Mouse (Mus musculus) embryonic facial prominence, embryonic 15.5 days (tissue): ENCODE results near the gene Ooep. TPM values are rescaled to one million over a fixed set of nuclear protein-coding genes. Genes with fewer than 3 reads are reported as not detected.
A peak's percentile ranks its signal among the peaks of the same experiment; 100 is the strongest.

ENCODE experiments used
- ATAC-seq: fragments of 200-750 bp; cut with Nextera tagmentation; 2 replicates; pipeline ENCODE4 v1.8.0; 2017; ENCODE audit warnings: low read depth, moderate TSS enrichment; ENCODE audit not compliant: insufficient number of reproducible peaks, low FRiP score, low TSS enrichment
- H3K27ac ChIP-seq: fragments of 300-500 bp; sonication (generic); replicated peaks from 2 replicates; pipeline ENCODE4 v1.5.1; 2015; ENCODE audit warnings: mild to moderate bottlenecking, inconsistent platforms
- H3K27me3 ChIP-seq: fragments of 300-500 bp; sonication (generic); 2 replicates; pipeline ENCODE4 v1.6.1; 2015; ENCODE audit warnings: inconsistent platforms
- H3K36me3 ChIP-seq: fragments of 300-500 bp; sonication (generic); 2 replicates; pipeline ENCODE4 v1.6.1; 2015; ENCODE audit warnings: mild to moderate bottlenecking, inconsistent platforms
- H3K4me1 ChIP-seq: fragments of 300-500 bp; sonication (generic); 2 replicates; pipeline ENCODE4 v1.6.1; 2015; ENCODE audit warnings: inconsistent platforms
- H3K4me2 ChIP-seq: fragments of 300-500 bp; sonication (generic); replicated peaks from 2 replicates; pipeline ENCODE4 v1.6.1; 2015; ENCODE audit warnings: mild to moderate bottlenecking, inconsistent platforms
- H3K4me3 ChIP-seq: fragments of 300-500 bp; sonication (generic); replicated peaks from 2 replicates; pipeline ENCODE4 v1.5.1; 2015; ENCODE audit warnings: mild to moderate bottlenecking, inconsistent platforms
- H3K9ac ChIP-seq: fragments of 300-500 bp; sonication (generic); 2 replicates; pipeline ENCODE4 v1.6.1; 2015; ENCODE audit warnings: inconsistent platforms
- H3K9me3 ChIP-seq: fragments of 300-500 bp; sonication (generic); replicated peaks from 2 replicates; pipeline ENCODE4 v1.6.1; 2016; ENCODE audit warnings: inconsistent platforms
- WGBS: fragments of 180-500 bp; shearing (Covaris S2); methylation state at CpG from one replicate; pipeline ENCODE4 v1.1.7; 2015; 5-methylcytosine and 5-hydroxymethylcytosine counted together
- polyA plus RNA-seq: library from polyadenylated mRNA; unstranded; fragments of >200 nt; fragmentation: Nextera tagmentation; extraction: Ambion mirVana; gene quantifications from 2 replicates; pipeline ENCODE4 v1.2.1, GENCODE M21; 2015

Ooep gene
- polyA plus RNA-seq, 1 experiment from 2014 or later = 2.2 TPM

DNA sequence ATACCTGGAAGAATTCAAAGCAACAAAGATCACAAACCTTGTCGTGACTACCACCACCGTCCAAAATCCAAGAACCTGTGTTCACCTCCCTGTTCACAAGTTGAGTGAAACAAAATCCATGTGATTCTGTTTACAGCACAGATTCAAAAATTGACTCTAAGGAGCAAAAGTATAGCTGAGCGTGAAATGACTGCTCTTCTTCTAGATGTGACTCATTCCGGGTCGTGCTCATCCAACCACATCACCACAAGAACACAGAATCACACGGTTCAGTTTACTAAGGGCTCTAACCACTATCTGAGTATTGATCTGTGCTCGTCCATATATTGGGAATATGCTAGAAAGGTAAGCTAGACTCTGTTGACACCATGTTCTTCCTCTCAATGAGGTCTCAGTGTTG, 8.4 kb upstream of the Ooep start:
- no peaks in the 10 kb centered on the region for H3K36me3 ChIP-seq
- H3K4me2 ChIP-seq = no peak overlapping the region
- peaks cover 7% of the 10 kb centered on the region; the same call in 1 of the 2 replicates for H3K27me3 ChIP-seq
- H3K4me3 ChIP-seq = no peak overlapping the region
- no peak for ATAC-seq
- H3K9me3 ChIP-seq = no peaks in the 10 kb centered on the region
- no peak overlapping the region for H3K27ac ChIP-seq
- H3K4me1 ChIP-seq = no peaks in the 10 kb centered on the region
- H3K9ac ChIP-seq = no peak overlapping the region
- WGBS = 88% methylated on average over 7 of the region's 7 CpGs

DNA sequence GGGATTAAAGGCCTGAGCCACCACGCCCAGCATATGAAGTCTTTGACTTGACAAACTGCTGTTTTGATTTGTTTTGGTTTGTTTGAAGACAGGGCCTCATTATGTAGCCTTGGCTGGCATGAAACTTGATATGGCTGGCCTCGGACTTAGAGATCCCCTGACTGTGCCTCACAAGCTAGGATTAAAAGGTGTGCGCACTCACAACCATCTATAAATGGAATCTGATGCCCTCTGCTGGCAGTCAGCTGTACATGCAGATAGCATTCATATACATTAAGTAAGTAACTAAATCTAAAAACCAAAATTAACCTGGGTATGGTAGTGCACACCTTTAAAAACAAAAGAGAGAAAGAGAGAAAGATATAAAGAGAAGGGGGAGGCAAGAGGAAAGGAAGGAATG, 7.4 kb upstream of the Ooep start:
- 36% methylated on average over 3 of the region's 3 CpGs for WGBS

DNA sequence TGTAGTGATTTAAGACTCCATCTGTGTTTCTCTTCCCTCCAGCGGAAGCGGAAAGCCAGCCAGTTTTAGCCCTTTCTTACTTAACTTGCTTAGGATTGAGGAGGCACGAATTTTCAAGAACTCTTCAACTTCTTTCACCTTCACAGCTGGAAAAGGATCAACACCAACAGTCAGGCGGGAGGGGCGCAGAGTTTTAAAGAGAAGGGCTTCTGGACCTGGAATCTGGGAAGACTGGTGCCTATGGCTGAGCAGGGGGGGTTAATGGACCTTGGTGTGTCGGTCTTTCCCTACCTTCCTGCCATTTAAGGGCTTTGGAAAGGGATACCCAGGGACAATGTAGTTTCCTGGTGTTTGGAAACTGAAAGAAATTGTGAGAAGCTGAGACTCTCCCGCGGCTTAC, 979 bp downstream of the Ooep start:
- Histone ChIP-seq H3K4me3 (peak overlapping the region; percentile 34), H3K4me2 (peak overlapping the region; percentile 58), H3K9ac (no peak overlapping the region), H3K9me3 (no peaks in the 10 kb centered on the region), H3K4me1 (peaks cover 11% of the 10 kb centered on the region), H3K27me3 (no peaks in the 10 kb centered on the region; the same call in 1 of the 2 replicates), H3K36me3 (no peaks in the 10 kb centered on the region), H3K27ac (no peak overlapping the region)
- WGBS = 30% methylated on average over 8 of the region's 8 CpGs
- no peak for ATAC-seq

More for the DNA sequence above, 7.4 kb upstream of the Ooep start:
- no peaks in the 10 kb centered on the region for H3K27me3 ChIP-seq
- ATAC-seq = no peak
- H3K27ac ChIP-seq = no peak overlapping the region
- no peaks in the 10 kb centered on the region for H3K9me3 ChIP-seq
- no peaks in the 10 kb centered on the region for H3K4me1 ChIP-seq
- no peaks in the 10 kb centered on the region for H3K36me3 ChIP-seq
- no peak overlapping the region for H3K9ac ChIP-seq
- no peak overlapping the region for H3K4me3 ChIP-seq
- no peak overlapping the region for H3K4me2 ChIP-seq

DNA sequence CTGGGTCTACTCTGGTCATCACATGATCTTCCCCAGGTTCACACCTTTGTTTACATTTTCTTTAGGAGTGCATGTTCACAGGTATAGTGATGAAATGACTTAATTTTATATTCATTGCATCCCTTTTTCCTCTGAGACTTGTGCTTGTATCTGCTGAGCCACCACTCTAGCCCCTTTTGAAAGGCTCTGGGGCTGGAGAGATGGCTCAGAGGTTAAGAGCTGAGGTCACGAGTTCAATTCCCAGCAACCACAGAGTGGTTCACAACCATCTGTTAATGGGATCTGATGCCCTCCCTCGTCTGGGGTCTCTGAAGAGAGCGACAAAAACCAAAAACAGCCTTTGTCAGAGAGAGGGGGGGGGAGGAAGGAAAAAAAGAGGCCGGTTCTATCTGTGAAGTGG, 3.0 kb downstream of the Ooep start:
- H3K4me3 ChIP-seq = no peak overlapping the region
- 64% methylated on average over 4 of the region's 4 CpGs for WGBS

DNA sequence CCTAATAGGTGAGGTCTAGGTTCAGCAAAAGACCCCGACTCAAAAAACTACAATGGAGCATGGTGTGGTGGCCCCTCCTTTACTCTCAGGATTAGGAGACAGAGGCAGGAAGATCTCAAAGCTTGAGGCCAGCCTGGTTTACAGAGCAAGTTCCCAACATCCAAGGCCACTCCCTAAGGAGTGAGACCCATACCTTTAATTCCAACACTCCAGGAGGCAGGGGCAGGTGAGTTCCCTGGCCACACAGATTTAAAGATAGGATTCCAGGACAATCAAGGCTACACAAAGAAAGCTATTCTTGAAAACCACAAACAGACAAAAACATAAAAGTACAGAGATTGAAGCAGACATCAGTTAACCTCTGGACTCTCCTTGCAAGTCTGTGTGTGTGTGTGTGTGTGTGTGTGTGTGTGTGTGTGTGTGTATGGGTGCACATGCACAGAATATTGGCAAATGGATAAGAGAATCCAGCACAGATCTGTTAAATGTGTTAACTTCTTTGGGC, 3.6 kb downstream of the Ooep start:
- no peak overlapping the region for H3K4me3 ChIP-seq
- H3K27me3 ChIP-seq = no peaks in the 10 kb centered on the region; the same call in 1 of the 2 replicates
- peaks cover 11% of the 10 kb centered on the region for H3K4me1 ChIP-seq
- no peak overlapping the region for H3K4me2 ChIP-seq
- ATAC-seq = no peak
- no peak overlapping the region for H3K27ac ChIP-seq
- H3K9ac ChIP-seq = no peak overlapping the region
- WGBS = 78% methylated on average over 1 of the region's 1 CpGs
- H3K9me3 ChIP-seq = no peaks in the 10 kb centered on the region
- no peaks in the 10 kb centered on the region for H3K36me3 ChIP-seq

More for the DNA sequence above, 3.0 kb downstream of the Ooep start:
- peaks cover 11% of the 10 kb centered on the region for H3K4me1 ChIP-seq
- no peak overlapping the region for H3K9ac ChIP-seq
- no peak overlapping the region for H3K4me2 ChIP-seq
- H3K36me3 ChIP-seq = no peaks in the 10 kb centered on the region
- H3K27me3 ChIP-seq = no peaks in the 10 kb centered on the region; the same call in 1 of the 2 replicates
- ATAC-seq = no peak
- H3K9me3 ChIP-seq = no peaks in the 10 kb centered on the region
- no peak overlapping the region for H3K27ac ChIP-seq

DNA sequence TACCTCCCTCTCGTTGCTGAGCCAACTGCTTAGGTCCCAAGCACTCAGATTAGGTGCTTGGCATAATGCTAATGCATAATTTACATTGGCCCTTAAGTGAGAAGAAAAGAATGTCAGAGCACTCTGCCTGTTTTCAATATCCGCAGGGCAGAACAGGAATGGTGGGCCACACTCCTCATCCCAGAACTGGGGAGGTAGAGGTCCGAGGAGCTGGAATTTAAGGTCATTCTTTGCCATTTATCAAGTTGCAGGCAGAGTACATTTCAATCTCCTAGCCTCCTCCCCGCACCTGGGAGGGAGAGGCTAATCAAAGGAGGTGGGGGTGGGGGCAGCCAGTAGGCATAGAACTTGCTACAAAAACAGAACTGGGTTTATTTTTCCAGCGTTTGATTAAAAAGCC, 4.1 kb downstream of the Ooep start:
- WGBS = 58% methylated on average over 5 of the region's 5 CpGs
- ATAC-seq = no peak

DNA sequence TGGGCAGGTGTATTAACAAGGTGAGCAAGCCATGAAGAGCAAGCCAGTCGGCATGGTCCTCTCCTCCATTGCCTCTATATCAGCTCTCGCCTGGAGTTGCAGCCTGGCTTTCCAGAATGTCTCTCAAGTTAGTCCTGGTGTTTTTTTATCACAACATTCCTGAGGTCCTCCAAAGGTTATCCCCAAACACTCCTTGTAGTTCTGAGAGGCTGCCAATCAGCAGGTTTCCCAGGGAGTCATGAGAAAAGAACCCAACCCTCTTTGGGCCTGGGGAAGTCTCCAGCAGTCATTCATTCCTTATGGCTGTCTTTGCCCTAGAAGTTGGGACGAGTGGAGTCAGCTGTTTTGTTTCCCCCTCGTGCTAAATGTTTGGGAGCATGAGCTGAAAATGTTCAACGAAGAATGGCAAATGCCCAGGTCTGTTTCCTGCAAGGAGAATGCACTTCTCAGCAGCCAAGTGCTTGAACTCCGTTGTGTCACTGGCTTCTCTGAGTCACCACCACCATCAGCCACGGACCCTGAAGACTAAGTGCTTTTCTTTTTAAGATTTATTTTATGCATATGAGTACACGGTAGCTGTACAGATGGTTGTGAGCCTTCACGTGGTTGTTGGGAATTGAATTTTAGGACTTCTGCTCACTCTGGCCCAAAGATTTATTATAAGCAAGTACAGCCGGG, 5.6 kb downstream of the Ooep start:
- WGBS = 80% methylated on average over 10 of the region's 10 CpGs
- ATAC-seq = no peak
- peaks cover 5% of the 10 kb centered on the region for H3K4me1 ChIP-seq
- no peaks in the 10 kb centered on the region for H3K36me3 ChIP-seq
- no peak overlapping the region for H3K4me2 ChIP-seq
- H3K4me3 ChIP-seq = no peak overlapping the region
- H3K9ac ChIP-seq = no peak overlapping the region
- no peak overlapping the region for H3K27ac ChIP-seq
- H3K9me3 ChIP-seq = no peaks in the 10 kb centered on the region
- H3K27me3 ChIP-seq = no peaks in the 10 kb centered on the region; the same call in 1 of the 2 replicates

More for the DNA sequence above, 4.1 kb downstream of the Ooep start:
- H3K27me3 ChIP-seq = no peaks in the 10 kb centered on the region; the same call in 1 of the 2 replicates
- H3K4me2 ChIP-seq = no peak overlapping the region
- H3K9ac ChIP-seq = no peak overlapping the region
- peaks cover 11% of the 10 kb centered on the region for H3K4me1 ChIP-seq
- no peaks in the 10 kb centered on the region for H3K36me3 ChIP-seq
- H3K4me3 ChIP-seq = no peak overlapping the region
- H3K27ac ChIP-seq = no peak overlapping the region
- no peaks in the 10 kb centered on the region for H3K9me3 ChIP-seq

DNA sequence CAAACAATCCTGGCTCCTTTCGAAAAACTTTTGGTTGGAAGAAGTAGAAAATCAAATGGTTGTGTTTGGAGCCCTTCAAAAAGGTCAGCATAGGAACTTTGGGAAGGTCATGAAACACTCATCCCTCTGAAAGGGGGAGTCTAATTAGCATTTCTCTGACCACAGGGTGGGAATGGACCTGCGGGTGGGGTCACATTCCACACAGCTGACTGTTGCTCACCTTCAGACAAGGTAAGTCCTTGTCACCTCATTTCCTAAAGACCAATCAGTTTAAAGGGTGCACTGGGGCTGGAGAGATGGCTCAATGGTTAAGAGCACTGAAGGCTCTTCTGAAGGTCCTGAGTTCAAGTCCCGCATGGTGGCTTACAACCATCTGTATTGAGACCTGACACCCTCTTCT, 7.1 kb downstream of the Ooep start:
- Histone ChIP-seq H3K36me3 (no peaks in the 10 kb centered on the region), H3K4me3 (no peak overlapping the region), H3K9ac (no peak overlapping the region), H3K4me1 (no peaks in the 10 kb centered on the region), H3K4me2 (no peak overlapping the region), H3K9me3 (no peaks in the 10 kb centered on the region), H3K27me3 (no peaks in the 10 kb centered on the region; the same call in 1 of the 2 replicates), H3K27ac (no peak overlapping the region)
- no peak for ATAC-seq
- WGBS = 85% methylated on average over 3 of the region's 3 CpGs

DNA sequence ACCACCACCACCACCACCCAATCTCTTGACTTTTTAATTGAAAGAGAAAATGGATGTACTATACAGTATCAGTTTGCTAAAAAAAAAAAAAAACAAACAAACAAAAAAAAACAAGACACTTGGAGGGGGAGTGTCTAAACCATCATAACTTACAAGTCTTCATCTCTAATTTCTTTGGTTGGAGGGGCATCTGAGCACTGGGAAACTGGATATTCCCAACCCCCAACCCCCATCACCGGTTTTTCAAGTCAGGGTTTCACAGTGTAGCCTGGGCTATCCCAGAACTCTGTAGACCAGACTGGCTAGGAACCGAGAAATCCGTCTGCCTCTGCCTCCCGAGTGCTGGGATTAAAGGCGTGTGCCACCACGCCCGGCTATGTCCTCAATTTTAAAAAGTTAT, 8.7 kb downstream of the Ooep start:
- no peak overlapping the region for H3K27ac ChIP-seq
- ATAC-seq = no peak
- H3K9ac ChIP-seq = no peak overlapping the region
- H3K27me3 ChIP-seq = no peaks in the 10 kb centered on the region; the same call in 1 of the 2 replicates
- no peak overlapping the region for H3K4me2 ChIP-seq
- H3K9me3 ChIP-seq = no peaks in the 10 kb centered on the region
- WGBS = 88% methylated on average over 7 of the region's 7 CpGs
- H3K4me3 ChIP-seq = no peak overlapping the region
- H3K4me1 ChIP-seq = no peaks in the 10 kb centered on the region
- H3K36me3 ChIP-seq = no peaks in the 10 kb centered on the region

DNA sequence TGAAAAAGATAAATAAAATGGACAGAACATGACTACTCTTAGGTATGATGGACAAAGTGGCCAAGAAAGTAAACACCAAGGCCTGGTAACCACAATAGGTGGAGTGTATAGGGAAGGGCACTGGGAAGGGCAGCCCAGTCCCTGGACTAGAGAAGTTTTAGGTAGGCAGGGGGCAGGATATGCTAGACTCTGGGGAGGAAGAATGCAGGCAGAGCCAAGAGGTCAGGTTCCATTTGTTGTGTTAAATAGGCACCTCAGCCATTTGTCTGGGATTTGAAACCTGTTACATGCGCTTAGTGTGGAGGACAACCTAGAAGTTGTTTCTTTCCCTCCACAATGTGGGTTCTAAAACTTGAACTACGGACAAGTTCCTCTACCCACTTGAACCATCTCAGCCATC, 9.2 kb downstream of the Ooep start:
- Histone ChIP-seq H3K9ac (no peak overlapping the region), H3K4me3 (no peak overlapping the region), H3K27me3 (no peaks in the 10 kb centered on the region; the same call in 1 of the 2 replicates), H3K4me2 (no peak overlapping the region), H3K9me3 (no peaks in the 10 kb centered on the region), H3K27ac (no peak overlapping the region), H3K4me1 (no peaks in the 10 kb centered on the region), H3K36me3 (no peaks in the 10 kb centered on the region)
- ATAC-seq = no peak
- 95% methylated on average over 2 of the region's 2 CpGs for WGBS

DNA sequence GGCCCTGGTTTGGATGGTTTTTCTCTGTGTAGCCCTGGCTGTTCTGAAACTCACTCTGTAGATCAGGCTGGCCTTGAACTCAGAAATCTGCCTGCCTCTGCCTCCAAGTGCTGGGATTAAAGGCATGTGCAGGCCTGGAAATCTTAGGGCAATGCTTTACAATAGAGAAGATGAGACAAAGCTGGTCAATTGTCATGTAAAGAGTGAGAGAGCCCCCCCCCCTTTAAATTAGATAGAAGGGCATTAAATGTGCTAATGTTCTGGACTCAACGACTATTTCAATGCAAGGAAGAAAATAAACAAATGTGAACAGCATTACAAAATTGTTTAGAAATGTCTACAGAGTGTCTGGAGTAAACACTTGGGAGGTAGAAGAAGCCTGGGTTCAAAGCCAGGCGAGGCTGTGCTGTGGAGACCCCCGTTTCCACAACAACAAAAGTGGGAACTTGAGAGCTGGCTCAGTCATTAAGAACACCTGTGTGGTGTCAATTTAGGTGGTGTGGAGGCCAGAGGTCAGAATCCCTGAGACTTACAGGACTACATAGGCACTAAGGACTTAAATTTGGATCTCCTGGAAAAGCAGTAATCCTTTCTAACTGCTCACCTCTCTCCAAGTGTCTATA, 9.7 kb downstream of the Ooep start:
- Histone ChIP-seq H3K27ac (no peak overlapping the region), H3K36me3 (no peaks in the 10 kb centered on the region), H3K27me3 (no peaks in the 10 kb centered on the region), H3K4me3 (no peak overlapping the region), H3K9ac (no peak overlapping the region), H3K4me2 (no peak overlapping the region), H3K9me3 (no peaks in the 10 kb centered on the region), H3K4me1 (no peaks in the 10 kb centered on the region)
- ATAC-seq = no peak
- 60% methylated on average over 3 of the region's 3 CpGs for WGBS
